Mouse (Mus musculus) E14TG2a.4 (cell line): Measurements from ENCODE around the gene Stx18.

ENCODE experiments used
- CTCF ChIP-seq: conservative IDR thresholded peaks from 2 replicates; pipeline ENCODE4 v1.5.1; 2014; ENCODE audit warnings: low read length
- NANOG ChIP-seq: IDR thresholded peaks from 2 replicates; pipeline ENCODE4 v1.6.1; 2014; ENCODE audit warnings: borderline replicate concordance, low read length, mixed read lengths
- POU5F1 ChIP-seq: IDR thresholded peaks from 2 replicates; pipeline ENCODE4 v1.6.1; 2014; ENCODE audit warnings: low read length, borderline replicate concordance

DNA sequence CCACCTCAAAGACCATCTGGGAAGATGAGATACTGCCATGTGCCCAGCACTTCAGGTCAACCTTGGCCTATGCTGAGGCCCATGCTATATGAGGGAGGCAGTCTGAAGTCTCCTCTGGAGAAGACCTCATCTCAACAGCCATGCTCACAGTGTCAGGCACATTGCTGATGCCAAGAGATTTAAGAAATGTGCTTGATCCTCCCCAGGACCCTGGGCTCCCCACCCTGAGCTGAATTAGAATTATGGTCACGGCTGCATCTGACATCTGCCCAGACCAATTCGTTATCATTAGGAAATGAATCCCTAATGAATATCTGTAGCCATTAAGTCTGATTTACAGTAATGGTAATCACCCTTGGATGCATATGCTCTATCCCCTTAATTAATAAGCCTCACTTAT, 39.7 kb upstream of the Stx18 start:
- TF ChIP-seq CTCF (no peak), NANOG (no peak), POU5F1 (no peak)
